Mouse (Mus musculus) layer of hippocampus, postnatal 25 days (tissue): ENCODE data around the gene Gpc4. TPM values are rescaled to one million over a fixed set of nuclear protein-coding genes. Genes with fewer than 3 reads are reported as not detected.

Source experiments
- DNase-seq, 2 experiments: peaks; one replicate each; pipeline ENCODE4 v3.0.0; 2022; ENCODE audit warnings: mixed read lengths in 2 of 2, low spot score in 1 of 2; ENCODE audit errors: extremely low spot score in 1 of 2
- total RNA-seq, 2 experiments: library from RNA; stranded (reverse); gene quantifications; 2 replicates each; pipeline ENCODE4 v1.2.3; 2021

Gpc4 gene
- total RNA-seq, 2 experiments from 2014 or later = 48.3 to 54.1 TPM

- DNase-seq = no peak
Observed at GRCm38 (mm10) chrX:52050941-52051340, 114.1 kb downstream of the Gpc4 start.

GRCm38 (mm10) chrX:52039875-52040274, 125.2 kb downstream of the Gpc4 start:
- DNase-seq = no peak

GRCm38 (mm10) chrX:52030146-52030545, 134.9 kb downstream of the Gpc4 start:
- no peak for DNase-seq

- no peak for DNase-seq
Observed at GRCm38 (mm10) chrX:52017660-52018059, 147.4 kb downstream of the Gpc4 start.

Other genes with a start within 250 kb of the Gpc4 start
- gene 1700080O16Rik, start 192.5 kb downstream of the Gpc4 start, total RNA-seq = not detected